Mouse (Mus musculus) neural tube, embryonic 14.5 days (tissue): ENCODE measurements around the gene Stk24. TPM values are rescaled to one million over a fixed set of nuclear protein-coding genes. Genes with fewer than 3 reads are reported as not detected.

Source experiments
- ATAC-seq: fragments of 200-750 bp; cut with Nextera tagmentation; 2 replicates; pipeline ENCODE4 v1.8.0; 2017; ENCODE audit warnings: low read depth, mild to moderate bottlenecking, moderate TSS enrichment, moderate library complexity
- H3K27ac ChIP-seq: fragments of 300-500 bp; sonication (generic); 2 replicates; pipeline ENCODE4 v1.5.1; 2014; ENCODE audit warnings: low read depth, mild to moderate bottlenecking, control low read depth, low read length, moderate library complexity, mixed read lengths
- H3K27me3 ChIP-seq: fragments of 300-500 bp; sonication (generic); 2 replicates; pipeline ENCODE4 v1.6.1; 2014; ENCODE audit warnings: low read length; ENCODE audit not compliant: control insufficient read depth, insufficient read depth
- H3K36me3 ChIP-seq: fragments of 300-500 bp; sonication (generic); 2 replicates; pipeline ENCODE4 v1.6.1; 2014; ENCODE audit warnings: low read length, mixed read lengths; ENCODE audit not compliant: control insufficient read depth, insufficient read depth
- H3K4me1 ChIP-seq: fragments of 300-500 bp; sonication (generic); 2 replicates; pipeline ENCODE4 v1.6.1; 2014; ENCODE audit warnings: low read length; ENCODE audit not compliant: control insufficient read depth, insufficient read depth
- H3K4me2 ChIP-seq: fragments of 300-500 bp; sonication (generic); 2 replicates; pipeline ENCODE4 v1.6.1; 2014; ENCODE audit warnings: mild to moderate bottlenecking, low read depth, low read length, control low read depth
- H3K4me3 ChIP-seq: fragments of 300-500 bp; sonication (generic); 2 replicates; pipeline ENCODE4 v1.5.1; 2014; ENCODE audit warnings: low read depth, low read length, control low read depth, mixed read lengths
- H3K9ac ChIP-seq: fragments of 300-500 bp; sonication (generic); replicated peaks from 2 replicates; pipeline ENCODE4 v1.6.1; 2014; ENCODE audit warnings: low read depth, mild to moderate bottlenecking, control low read depth, low read length, mixed read lengths
- H3K9me3 ChIP-seq: fragments of 300-500 bp; sonication (generic); 2 replicates; pipeline ENCODE4 v1.6.1; 2016; ENCODE audit warnings: low read length; ENCODE audit not compliant: control insufficient read depth
- WGBS: fragments of 180-500 bp; shearing (Covaris S2); extraction: QIAGEN DNeasy Blood & Tissue Kit; methylation state at CpG from one replicate; pipeline ENCODE4 v1.1.7; 2014; 5-methylcytosine and 5-hydroxymethylcytosine counted together
- polyA plus RNA-seq: library from polyadenylated mRNA; unstranded; fragments of >200 nt; fragmentation: Nextera tagmentation; extraction: Ambion mirVana; gene quantifications from 2 replicates; pipeline ENCODE4 v1.2.1, GENCODE M21; 2014

Gene Stk24
- polyA plus RNA-seq, 1 experiment from 2014 or later: 19.9 TPM

DNA sequence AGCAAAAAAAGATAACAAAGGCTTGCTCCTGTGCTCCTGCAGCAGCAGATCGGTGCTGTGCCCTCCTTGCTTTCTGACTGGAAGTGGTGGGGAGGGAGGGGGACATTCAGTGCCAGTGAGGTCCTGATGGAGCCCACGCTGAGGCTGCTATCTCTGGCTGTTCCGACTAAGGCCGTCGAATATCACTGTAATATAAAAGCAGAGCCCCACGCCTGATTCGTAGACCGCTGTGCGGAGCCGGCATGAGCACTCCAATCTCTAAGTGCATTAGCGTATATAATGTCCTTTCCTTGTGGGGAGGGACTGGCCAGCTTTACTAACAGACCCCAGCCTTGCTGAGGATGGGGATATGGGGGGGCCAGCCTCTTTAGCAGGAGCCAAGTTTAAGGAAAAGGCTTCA is 120.5 kb downstream of the Stk24 start:
- Histone ChIP-seq H3K4me2 (no peak overlapping the region), H3K9me3 (no peaks in the 10 kb centered on the region), H3K4me1 (no peaks in the 10 kb centered on the region), H3K27ac (no peak overlapping the region), H3K36me3 (no peaks in the 10 kb centered on the region), H3K9ac (no peak overlapping the region), H3K27me3 (no peaks in the 10 kb centered on the region), H3K4me3 (no peak overlapping the region)
- no peak; the same call in 1 of the 2 replicates for ATAC-seq
- WGBS: 54% methylated on average over 11 of the region's 11 CpGs

DNA sequence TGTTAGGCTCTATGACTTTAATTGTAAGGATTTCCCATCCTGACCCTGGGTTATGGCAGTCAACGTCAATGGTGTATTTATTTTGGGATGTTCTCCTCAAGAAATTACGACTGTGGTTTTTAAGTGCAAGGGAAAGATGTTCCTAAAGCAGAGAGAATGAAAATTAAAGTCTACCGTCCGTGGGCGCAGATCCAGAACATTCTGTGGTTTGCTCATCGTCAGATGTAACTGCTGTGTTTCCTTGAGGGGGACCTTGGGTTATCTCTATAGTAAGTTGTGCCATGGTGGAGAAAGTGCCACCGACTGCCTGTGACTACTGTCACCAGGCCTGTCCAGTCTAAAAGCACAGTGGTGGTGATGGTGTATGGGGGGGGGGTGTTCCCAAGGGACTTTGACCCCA is 122.9 kb downstream of the Stk24 start:
- Histone ChIP-seq H3K9me3 (no peaks in the 10 kb centered on the region), H3K27ac (no peak overlapping the region), H3K36me3 (no peaks in the 10 kb centered on the region), H3K4me3 (no peak overlapping the region), H3K4me2 (no peak overlapping the region), H3K9ac (no peak overlapping the region), H3K4me1 (no peaks in the 10 kb centered on the region), H3K27me3 (no peaks in the 10 kb centered on the region)
- 92% methylated on average over 7 of the region's 7 CpGs for WGBS
- no peak for ATAC-seq

DNA sequence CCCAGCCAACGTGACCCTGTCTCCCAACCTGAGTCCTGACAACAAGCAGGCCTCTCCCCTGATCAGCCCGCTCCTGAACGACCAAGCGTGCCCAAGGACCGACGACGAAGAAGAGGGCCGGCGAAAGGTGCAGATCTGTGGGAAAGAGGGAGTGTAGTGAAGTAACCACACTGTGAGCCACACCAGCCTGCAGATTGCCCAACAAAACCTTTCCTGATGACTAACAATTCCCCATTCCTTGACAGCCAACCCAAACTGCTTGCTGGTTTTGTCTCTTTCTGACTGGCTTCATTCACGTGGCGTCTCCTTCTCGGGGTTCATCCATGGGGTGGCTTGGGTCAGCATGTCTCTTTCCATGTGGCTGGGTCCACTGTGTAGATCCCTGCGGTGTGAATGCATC is 124.3 kb downstream of the Stk24 start:
- 90% methylated on average over 13 of the region's 13 CpGs for WGBS
- no peak for ATAC-seq

DNA sequence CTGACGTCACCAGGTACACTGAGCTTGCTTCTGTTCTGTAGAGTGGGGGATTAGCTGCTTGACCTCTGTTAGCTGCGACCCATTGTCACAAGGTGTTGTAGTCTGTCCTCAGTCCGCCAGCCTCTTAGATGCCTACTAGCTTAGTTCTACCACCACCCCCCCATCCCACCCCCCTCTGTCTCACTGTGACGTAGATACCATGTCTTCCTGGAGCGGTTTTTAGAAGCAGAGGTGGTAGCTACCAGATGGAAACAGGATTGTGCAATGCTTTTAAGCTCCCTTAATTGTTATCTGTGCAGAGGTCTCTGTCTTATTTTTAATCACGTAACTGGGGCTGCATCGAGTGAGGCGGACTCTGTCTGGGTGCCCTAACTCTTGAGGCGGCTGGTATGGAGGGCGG is 124.9 kb downstream of the Stk24 start:
- WGBS: 92% methylated on average over 10 of the region's 10 CpGs

More for the DNA sequence above, 124.3 kb downstream of the Stk24 start:
- Histone ChIP-seq H3K27me3 (no peaks in the 10 kb centered on the region), H3K4me1 (no peaks in the 10 kb centered on the region), H3K9ac (no peak overlapping the region), H3K9me3 (no peaks in the 10 kb centered on the region), H3K4me3 (no peak overlapping the region), H3K36me3 (no peaks in the 10 kb centered on the region), H3K27ac (no peak overlapping the region), H3K4me2 (no peak overlapping the region)

DNA sequence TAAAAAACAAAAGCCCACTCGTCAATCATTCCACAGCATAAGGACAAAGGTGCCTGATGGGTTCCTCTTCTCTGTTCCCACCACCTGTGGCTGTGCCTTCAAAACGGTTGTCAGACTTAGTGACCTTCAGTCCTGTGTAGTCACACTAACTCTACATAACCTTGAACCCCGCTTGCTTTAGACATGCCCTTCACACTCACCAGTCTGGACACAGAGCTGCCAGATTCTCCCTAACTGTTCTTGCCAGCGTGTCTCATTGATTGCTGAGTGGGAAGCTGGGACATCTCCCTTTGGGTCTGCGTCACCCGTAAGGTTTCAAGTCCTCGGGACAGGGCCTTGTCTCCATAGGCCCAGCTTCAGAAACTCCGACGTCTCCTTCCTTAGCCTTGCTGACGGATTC is 127.3 kb downstream of the Stk24 start:
- H3K36me3 ChIP-seq: no peaks in the 10 kb centered on the region; the same call in none of the 2 replicates
- 90% methylated on average over 10 of the region's 10 CpGs for WGBS

More for the DNA sequence above, 124.9 kb downstream of the Stk24 start:
- Histone ChIP-seq H3K9me3 (no peaks in the 10 kb centered on the region), H3K4me2 (no peak overlapping the region), H3K36me3 (no peaks in the 10 kb centered on the region; the same call in none of the 2 replicates), H3K9ac (no peak overlapping the region), H3K27ac (no peak overlapping the region), H3K27me3 (no peaks in the 10 kb centered on the region), H3K4me3 (no peak overlapping the region), H3K4me1 (no peaks in the 10 kb centered on the region)
- no peak for ATAC-seq

DNA sequence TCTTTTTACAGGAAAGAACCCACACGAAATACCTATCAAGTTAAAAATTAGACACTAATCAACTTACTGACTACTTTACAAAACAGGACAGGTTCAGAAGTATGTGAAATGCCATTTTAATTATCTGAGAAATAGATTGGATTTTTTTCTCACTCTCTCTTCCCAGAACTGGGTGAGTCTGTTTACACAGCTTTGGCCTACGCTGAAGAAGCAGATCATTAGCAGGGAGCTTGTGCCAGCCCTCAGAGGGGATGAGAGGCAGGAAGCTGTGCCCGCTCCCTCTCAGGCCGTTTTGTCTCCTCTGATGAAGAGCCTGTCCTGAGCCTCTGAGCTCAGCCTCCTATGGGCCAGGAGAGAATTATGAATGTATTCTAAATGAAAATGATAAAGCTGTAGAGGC is 128.1 kb downstream of the Stk24 start:
- no peak overlapping the region for H3K9ac ChIP-seq
- no peaks in the 10 kb centered on the region for H3K4me1 ChIP-seq
- no peaks in the 10 kb centered on the region; the same call in none of the 2 replicates for H3K36me3 ChIP-seq
- H3K4me2 ChIP-seq: no peak overlapping the region
- no peak overlapping the region for H3K4me3 ChIP-seq
- no peak for ATAC-seq
- no peak overlapping the region for H3K27ac ChIP-seq
- no peaks in the 10 kb centered on the region for H3K27me3 ChIP-seq
- 59% methylated on average over 4 of the region's 4 CpGs for WGBS
- H3K9me3 ChIP-seq: no peaks in the 10 kb centered on the region

More for the DNA sequence above, 127.3 kb downstream of the Stk24 start:
- Histone ChIP-seq H3K27me3 (no peaks in the 10 kb centered on the region), H3K27ac (no peak overlapping the region), H3K9me3 (no peaks in the 10 kb centered on the region), H3K9ac (no peak overlapping the region), H3K4me1 (no peaks in the 10 kb centered on the region), H3K4me3 (no peak overlapping the region), H3K4me2 (no peak overlapping the region)
- ATAC-seq: no peak

DNA sequence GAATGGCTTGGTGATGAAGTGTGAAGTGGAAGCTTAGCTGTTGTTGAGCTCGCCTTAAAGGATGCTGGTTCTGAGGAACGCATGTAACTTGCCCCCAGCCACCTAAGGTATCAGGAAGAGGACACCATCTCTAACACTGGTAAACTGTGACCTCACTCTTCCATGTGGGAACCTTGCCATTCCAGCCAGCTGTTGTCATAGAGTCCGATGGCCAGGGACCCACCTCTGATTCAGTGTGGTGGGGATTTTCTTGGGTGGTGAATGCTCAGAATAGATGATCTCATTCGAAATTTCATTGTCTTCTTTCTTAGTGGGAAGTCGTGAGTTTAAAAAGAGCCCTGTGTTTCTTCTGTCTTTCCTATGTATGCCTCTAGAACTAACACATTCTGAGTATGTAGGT is 128.7 kb downstream of the Stk24 start:
- Histone ChIP-seq H3K4me1 (no peaks in the 10 kb centered on the region), H3K9ac (no peak overlapping the region), H3K9me3 (no peaks in the 10 kb centered on the region), H3K27me3 (no peaks in the 10 kb centered on the region), H3K4me3 (no peak overlapping the region), H3K27ac (no peak overlapping the region), H3K4me2 (no peak overlapping the region), H3K36me3 (no peaks in the 10 kb centered on the region; the same call in none of the 2 replicates)
- no peak for ATAC-seq
- 84% methylated on average over 5 of the region's 5 CpGs for WGBS

GRCm38 (mm10) chr14:121248346-121248745 is 131.5 kb downstream of the Stk24 start:
- Histone ChIP-seq H3K27me3 (no peaks in the 10 kb centered on the region), H3K4me1 (no peaks in the 10 kb centered on the region), H3K36me3 (peaks cover 4% of the 10 kb centered on the region), H3K4me3 (no peak overlapping the region), H3K9me3 (no peaks in the 10 kb centered on the region), H3K27ac (0 out of 2 replicates have a peak overlapping the region, but pooled peaks have one; percentile 16), H3K9ac (no peak overlapping the region), H3K4me2 (no peak overlapping the region)
- ATAC-seq: no peak
- 92% methylated on average over 5 of the region's 5 CpGs for WGBS

DNA sequence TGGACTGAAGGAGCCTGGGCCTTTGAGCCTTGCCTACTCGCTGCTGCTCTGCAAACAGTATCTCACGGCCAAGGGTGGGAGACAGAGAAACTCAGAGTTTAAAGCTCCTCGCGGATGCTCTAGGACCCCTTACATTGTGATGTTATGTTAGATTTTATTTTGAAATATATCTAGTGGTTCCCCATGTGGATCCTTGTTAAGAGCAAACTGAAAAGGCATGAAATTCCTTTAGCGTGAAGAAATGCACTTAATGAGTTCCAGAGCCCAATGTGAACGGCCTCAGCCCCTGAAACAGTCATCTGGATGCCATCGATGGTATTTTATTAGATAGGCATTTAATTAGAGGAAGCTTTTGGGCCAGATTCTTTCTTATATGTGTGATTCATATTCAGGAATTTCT is 132.5 kb downstream of the Stk24 start:
- WGBS: 56% methylated on average over 7 of the region's 7 CpGs
- Histone ChIP-seq H3K27ac (no peak overlapping the region), H3K36me3 (peaks cover 4% of the 10 kb centered on the region), H3K4me2 (no peak overlapping the region), H3K9me3 (no peaks in the 10 kb centered on the region), H3K4me3 (no peak overlapping the region), H3K4me1 (no peaks in the 10 kb centered on the region), H3K9ac (no peak overlapping the region), H3K27me3 (no peaks in the 10 kb centered on the region)
- no peak for ATAC-seq
